Mouse (Mus musculus): ENCODE results near the gene Fuom. TPM values are rescaled to one million over a fixed set of nuclear protein-coding genes. Genes with fewer than 3 reads are reported as not detected.
"Not testable (repeated sequence)": the region's sequence is repeated elsewhere in the genome, so short reads cannot be mapped to it uniquely, and the experiment has no call there.

Gene Fuom
- polyA plus RNA-seq, 1 experiment from 2014 or later, result 108 TPM

DNA sequence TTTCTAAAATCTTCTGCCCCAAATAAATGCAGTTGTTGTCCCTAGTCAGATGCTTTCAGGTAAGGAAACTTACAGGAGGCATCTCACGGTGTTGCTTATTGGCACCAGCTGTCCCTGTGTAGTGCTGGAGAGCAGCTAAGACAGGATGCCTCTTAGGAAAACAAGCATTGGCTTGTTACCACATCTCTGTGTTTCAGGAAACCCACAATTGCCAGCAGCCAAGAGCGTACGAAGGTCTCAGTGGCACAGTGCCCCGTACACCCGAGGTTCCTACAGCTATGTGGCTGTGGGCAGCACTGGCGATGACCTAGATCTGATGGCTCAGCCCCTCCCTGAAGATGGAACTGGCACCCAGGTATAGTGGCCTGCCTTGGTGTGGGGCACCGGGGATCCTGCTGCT, 29.9 kb upstream of the Fuom start:
- not testable (repeated sequence) for H3K9ac ChIP-seq (ENCODE audit: low read length); H3K9me3 ChIP-seq (ENCODE audit: control insufficient read depth, low read length); H3K4me2 ChIP-seq (ENCODE audit: low read length); H3K4me3 ChIP-seq (ENCODE audit: control insufficient read depth in 1 of 2, insufficient read depth in 1 of 2, low read depth in 1 of 2, low read length in 2 of 2); H3K27ac ChIP-seq (replicated peaks in 1 of 2; ENCODE audit: control insufficient read depth in 1 of 2, insufficient read depth in 1 of 2, low read depth in 2 of 2, low read length in 2 of 2); H3K4me1 ChIP-seq (ENCODE audit: control insufficient read depth in 2 of 2, insufficient read depth in 2 of 2, low read length in 2 of 2); ATAC-seq (ENCODE audit: insufficient number of reproducible peaks, insufficient read depth, low FRiP score, low read depth); H3K27me3 ChIP-seq (ENCODE audit: control insufficient read depth, insufficient read depth, low read length)
- H3K36me3 ChIP-seq (ENCODE audit: control insufficient read depth, insufficient read depth, low read length), result peaks cover 18% of the 10 kb centered on the region; the same call in 1 of the 2 replicates
- WGBS, result 87% methylated on average over 7 of the region's 7 CpGs

DNA sequence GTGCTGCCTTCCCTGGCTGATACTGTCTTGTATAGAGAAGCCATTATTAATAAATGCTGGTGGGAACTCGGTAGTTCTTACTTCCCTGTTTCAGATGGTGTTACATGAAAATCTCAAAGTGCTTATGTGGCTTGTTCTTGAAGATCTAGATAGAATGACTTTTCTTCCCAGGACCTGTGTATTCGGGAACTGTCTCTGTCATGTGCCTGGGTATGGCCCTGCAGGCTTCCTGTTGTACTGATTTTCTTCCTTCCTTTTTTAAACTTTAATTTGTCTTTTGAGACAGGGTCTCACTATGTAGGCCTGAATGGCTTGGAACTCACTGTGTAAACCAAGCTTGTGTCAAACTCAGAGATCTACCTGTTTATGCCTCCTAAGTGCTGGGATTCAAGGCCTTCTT, 25.7 kb upstream of the Fuom start:
- peaks cover 18% of the 10 kb centered on the region; the same call in 1 of the 2 replicates for H3K36me3 ChIP-seq (ENCODE audit: control insufficient read depth, insufficient read depth, low read length)
- no peak overlapping the region for H3K27ac ChIP-seq (replicated peaks in 1 of 2; ENCODE audit: control insufficient read depth in 1 of 2, insufficient read depth in 1 of 2, low read depth in 2 of 2, low read length in 2 of 2)
- peaks cover 0 to 3% of the 10 kb centered on the region in 2 experiments; a peak in 1 of 4 replicates for H3K4me1 ChIP-seq (ENCODE audit: control insufficient read depth in 2 of 2, insufficient read depth in 2 of 2, low read length in 2 of 2)
- H3K4me3 ChIP-seq (ENCODE audit: control insufficient read depth in 1 of 2, insufficient read depth in 1 of 2, low read depth in 1 of 2, low read length in 2 of 2), result no peak overlapping the region
- no peaks in the 10 kb centered on the region for H3K27me3 ChIP-seq (ENCODE audit: control insufficient read depth, insufficient read depth, low read length)
- H3K9ac ChIP-seq (ENCODE audit: low read length), result no peak overlapping the region
- H3K4me2 ChIP-seq (ENCODE audit: low read length), result no peak overlapping the region
- no peak for ATAC-seq (ENCODE audit: insufficient number of reproducible peaks, insufficient read depth, low FRiP score, low read depth)
- no peaks in the 10 kb centered on the region for H3K9me3 ChIP-seq (ENCODE audit: control insufficient read depth, low read length)
- WGBS, result 73% methylated on average over 2 of the region's 2 CpGs

DNA sequence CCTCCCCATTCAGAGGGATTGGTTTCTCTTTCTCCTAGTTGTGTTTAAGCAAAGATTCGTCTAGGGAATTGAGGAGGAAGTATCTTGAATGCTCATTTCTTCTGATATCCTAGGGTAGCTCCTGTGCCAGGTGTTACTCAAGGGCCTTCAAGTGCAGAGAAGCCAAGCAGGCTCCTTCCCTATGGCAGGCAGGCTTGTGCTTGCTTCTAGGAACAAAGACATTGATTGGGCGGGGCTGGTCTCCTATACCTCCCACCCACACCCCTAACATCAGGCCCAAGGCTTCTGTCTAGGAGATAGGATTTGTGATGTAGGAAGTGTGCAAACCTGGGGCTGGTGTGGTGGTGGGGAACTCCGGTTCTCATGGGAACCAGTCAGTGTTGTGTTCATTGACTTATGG, 24.7 kb upstream of the Fuom start:
- Histone ChIP-seq H3K27ac (replicated peaks in 1 of 2; ENCODE audit: control insufficient read depth in 1 of 2, insufficient read depth in 1 of 2, low read depth in 2 of 2, low read length in 2 of 2) (no peak overlapping the region), H3K27me3 (ENCODE audit: control insufficient read depth, insufficient read depth, low read length) (no peaks in the 10 kb centered on the region), H3K4me1 (ENCODE audit: control insufficient read depth in 2 of 2, insufficient read depth in 2 of 2, low read length in 2 of 2) (peaks cover 0 to 3% of the 10 kb centered on the region in 2 experiments; a peak in 1 of 4 replicates), H3K9ac (ENCODE audit: low read length) (no peak overlapping the region), H3K36me3 (ENCODE audit: control insufficient read depth, insufficient read depth, low read length) (peaks cover 18% of the 10 kb centered on the region; the same call in 1 of the 2 replicates), H3K4me2 (ENCODE audit: low read length) (no peak overlapping the region), H3K9me3 (ENCODE audit: control insufficient read depth, low read length) (no peaks in the 10 kb centered on the region), H3K4me3 (ENCODE audit: control insufficient read depth in 1 of 2, insufficient read depth in 1 of 2, low read depth in 1 of 2, low read length in 2 of 2) (no peak overlapping the region)
- ATAC-seq (ENCODE audit: insufficient number of reproducible peaks, insufficient read depth, low FRiP score, low read depth), result no peak
- WGBS, result 80% methylated on average over 3 of the region's 3 CpGs

DNA sequence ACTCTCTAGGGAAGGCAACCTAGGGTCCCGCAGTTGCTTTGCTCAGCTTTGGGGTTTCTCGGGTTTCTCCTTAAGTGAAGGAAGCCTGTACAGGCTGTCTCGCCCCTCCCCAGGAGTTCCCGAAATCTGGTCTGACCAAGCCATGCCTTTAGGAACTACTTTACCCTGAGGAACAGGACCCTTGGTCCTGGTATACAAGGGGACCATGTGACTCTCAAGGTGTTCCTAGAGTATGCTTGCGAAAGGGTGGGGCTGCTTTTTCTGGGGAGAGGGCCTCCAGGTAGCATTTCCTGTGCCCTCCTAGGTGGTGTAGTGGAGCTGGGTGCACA, 23.7 kb upstream of the Fuom start:
- H3K27me3 ChIP-seq (ENCODE audit: control insufficient read depth, insufficient read depth, low read length), result no peaks in the 10 kb centered on the region
- H3K9ac ChIP-seq (ENCODE audit: low read length), result peak overlapping the region; percentile 78
- peak; percentile 16; the same call in 1 of the 2 replicates for ATAC-seq (ENCODE audit: insufficient number of reproducible peaks, insufficient read depth, low FRiP score, low read depth)
- WGBS, result 7% methylated on average over 5 of the region's 5 CpGs
- H3K27ac ChIP-seq (replicated peaks in 1 of 2; ENCODE audit: control insufficient read depth in 1 of 2, insufficient read depth in 1 of 2, low read depth in 2 of 2, low read length in 2 of 2), result no peak overlapping the region
- H3K4me1 ChIP-seq (ENCODE audit: control insufficient read depth in 2 of 2, insufficient read depth in 2 of 2, low read length in 2 of 2), result peaks cover 0 to 3% of the 10 kb centered on the region in 2 experiments; a peak in 1 of 4 replicates
- H3K4me2 ChIP-seq (ENCODE audit: low read length), result peak overlapping the region; percentile 75
- peaks cover 14% of the 10 kb centered on the region; the same call in 1 of the 2 replicates for H3K36me3 ChIP-seq (ENCODE audit: control insufficient read depth, insufficient read depth, low read length)
- H3K4me3 ChIP-seq (ENCODE audit: control insufficient read depth in 1 of 2, insufficient read depth in 1 of 2, low read depth in 1 of 2, low read length in 2 of 2), result peak overlapping the region; percentile 57 to 82
- H3K9me3 ChIP-seq (ENCODE audit: control insufficient read depth, low read length), result no peaks in the 10 kb centered on the region

DNA sequence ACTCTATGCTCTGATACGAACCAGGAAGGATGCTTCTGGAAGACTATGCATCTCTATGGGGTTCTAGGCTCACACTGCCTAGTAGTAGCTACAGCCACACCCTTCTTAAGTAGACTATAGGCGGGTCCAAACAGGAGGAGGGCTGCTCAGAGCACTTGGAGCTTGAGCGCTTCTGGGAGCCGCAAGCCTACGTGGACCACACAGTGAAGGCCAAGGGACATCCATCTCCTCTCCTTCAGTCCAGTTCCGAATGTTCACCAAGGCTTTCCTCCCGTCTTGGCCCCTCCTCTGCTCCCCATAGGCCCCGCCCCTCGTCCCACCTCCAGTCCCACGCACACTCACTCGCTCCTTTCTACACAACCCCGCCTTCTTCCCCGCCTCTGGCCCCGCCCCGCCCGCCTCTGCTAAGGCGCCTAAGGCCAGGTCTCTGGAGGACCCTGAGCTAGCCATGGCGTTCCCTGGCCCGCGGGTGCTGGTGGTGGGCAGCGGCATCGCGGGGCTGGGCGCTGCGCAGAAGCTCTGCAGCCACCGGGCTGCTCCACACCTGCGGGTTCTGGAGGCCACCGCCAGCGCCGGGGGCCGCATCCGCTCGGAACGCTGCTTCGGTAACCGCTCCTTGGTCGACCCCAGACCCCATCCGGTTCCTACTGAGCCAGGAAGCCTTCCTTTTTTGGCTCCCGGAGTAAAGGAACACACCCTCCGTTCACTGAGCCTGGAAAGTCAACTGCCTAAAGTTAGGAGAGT, 23.2 kb upstream of the Fuom start:
- H3K4me2 ChIP-seq (ENCODE audit: low read length), result peak overlapping the region; percentile 75
- H3K27me3 ChIP-seq (ENCODE audit: control insufficient read depth, insufficient read depth, low read length), result no peaks in the 10 kb centered on the region
- H3K4me3 ChIP-seq (ENCODE audit: control insufficient read depth in 1 of 2, insufficient read depth in 1 of 2, low read depth in 1 of 2, low read length in 2 of 2), result peak overlapping the region; percentile 57 to 82
- peaks cover 0 to 3% of the 10 kb centered on the region in 2 experiments; a peak in 1 of 4 replicates for H3K4me1 ChIP-seq (ENCODE audit: control insufficient read depth in 2 of 2, insufficient read depth in 2 of 2, low read length in 2 of 2)
- H3K36me3 ChIP-seq (ENCODE audit: control insufficient read depth, insufficient read depth, low read length), result peaks cover 13% of the 10 kb centered on the region; the same call in 1 of the 2 replicates
- H3K27ac ChIP-seq (replicated peaks in 1 of 2; ENCODE audit: control insufficient read depth in 1 of 2, insufficient read depth in 1 of 2, low read depth in 2 of 2, low read length in 2 of 2), result no peak overlapping the region
- H3K9me3 ChIP-seq (ENCODE audit: control insufficient read depth, low read length), result no peaks in the 10 kb centered on the region
- WGBS, result 2% methylated on average over 40 of the region's 40 CpGs
- H3K9ac ChIP-seq (ENCODE audit: low read length), result peak overlapping the region; percentile 78
- peak; percentile 97 for ATAC-seq (ENCODE audit: insufficient number of reproducible peaks, insufficient read depth, low FRiP score, low read depth)

DNA sequence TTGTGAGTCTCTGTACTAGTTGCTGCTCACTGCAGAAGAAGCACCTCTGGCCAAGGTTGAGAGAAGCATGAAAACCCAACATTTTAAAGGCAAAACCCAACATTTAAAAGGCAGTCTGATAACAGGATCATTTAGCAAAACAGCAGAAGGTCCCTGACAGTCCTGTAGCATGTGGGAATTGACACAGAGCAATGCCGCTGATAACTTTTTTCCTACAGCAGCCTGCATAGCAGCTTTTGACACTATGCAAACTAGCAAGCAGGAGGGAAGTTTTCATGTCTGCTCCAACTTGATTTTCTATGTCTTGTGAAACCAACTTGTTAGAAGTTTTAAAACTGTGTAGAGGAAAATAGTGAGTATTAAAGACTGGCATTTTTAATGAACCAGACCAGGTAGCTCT, 22.1 kb upstream of the Fuom start:
- Histone ChIP-seq H3K9ac (ENCODE audit: low read length) (no peak overlapping the region), H3K4me2 (ENCODE audit: low read length) (no peak overlapping the region), H3K4me3 (ENCODE audit: control insufficient read depth in 1 of 2, insufficient read depth in 1 of 2, low read depth in 1 of 2, low read length in 2 of 2) (no peak overlapping the region), H3K36me3 (ENCODE audit: control insufficient read depth, insufficient read depth, low read length) (peaks cover 2% of the 10 kb centered on the region; the same call in 1 of the 2 replicates), H3K27ac (replicated peaks in 1 of 2; ENCODE audit: control insufficient read depth in 1 of 2, insufficient read depth in 1 of 2, low read depth in 2 of 2, low read length in 2 of 2) (no peak overlapping the region), H3K4me1 (ENCODE audit: control insufficient read depth in 2 of 2, insufficient read depth in 2 of 2, low read length in 2 of 2) (peaks cover 0 to 3% of the 10 kb centered on the region in 2 experiments; a peak in 1 of 4 replicates), H3K27me3 (ENCODE audit: control insufficient read depth, insufficient read depth, low read length) (no peaks in the 10 kb centered on the region), H3K9me3 (ENCODE audit: control insufficient read depth, low read length) (no peaks in the 10 kb centered on the region)
- 83% methylated on average over 1 of the region's 1 CpGs for WGBS
- ATAC-seq (ENCODE audit: insufficient number of reproducible peaks, insufficient read depth, low FRiP score, low read depth), result no peak

DNA sequence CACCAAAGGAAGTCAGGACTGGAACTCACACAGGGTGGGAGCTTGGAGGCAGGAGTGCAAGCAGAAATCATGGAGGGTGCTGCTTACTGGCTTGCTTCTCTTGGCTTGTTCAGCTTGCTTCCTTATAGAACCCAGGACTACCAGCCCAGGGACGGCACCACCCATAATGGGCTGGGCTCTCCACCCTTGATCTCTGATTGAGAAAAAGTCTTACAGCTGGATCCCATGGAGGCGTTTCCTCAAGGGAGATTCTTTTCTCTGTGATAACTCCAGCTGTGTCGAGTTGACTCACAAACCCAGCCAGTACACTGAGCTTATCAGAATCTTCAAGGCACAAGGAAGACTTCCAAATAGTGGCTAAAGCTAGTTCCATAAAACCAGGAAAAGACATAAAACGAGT, 20.5 kb upstream of the Fuom start:
- Histone ChIP-seq H3K9ac (ENCODE audit: low read length) (no peak overlapping the region), H3K4me2 (ENCODE audit: low read length) (no peak overlapping the region), H3K27me3 (ENCODE audit: control insufficient read depth, insufficient read depth, low read length) (no peaks in the 10 kb centered on the region), H3K36me3 (ENCODE audit: control insufficient read depth, insufficient read depth, low read length) (no peaks in the 10 kb centered on the region), H3K9me3 (ENCODE audit: control insufficient read depth, low read length) (no peaks in the 10 kb centered on the region), H3K4me3 (ENCODE audit: control insufficient read depth in 1 of 2, insufficient read depth in 1 of 2, low read depth in 1 of 2, low read length in 2 of 2) (no peak overlapping the region), H3K27ac (replicated peaks in 1 of 2; ENCODE audit: control insufficient read depth in 1 of 2, insufficient read depth in 1 of 2, low read depth in 2 of 2, low read length in 2 of 2) (no peak overlapping the region), H3K4me1 (ENCODE audit: control insufficient read depth in 2 of 2, insufficient read depth in 2 of 2, low read length in 2 of 2) (peaks cover 0 to 3% of the 10 kb centered on the region in 2 experiments; a peak in 1 of 4 replicates)
- 25% methylated on average over 4 of the region's 4 CpGs for WGBS
- ATAC-seq (ENCODE audit: insufficient number of reproducible peaks, insufficient read depth, low FRiP score, low read depth), result no peak

Measured in heart, embryonic 14.5 days (tissue).